Mouse (Mus musculus): Measurements from ENCODE around the gene Pign.

Pign gene

DNA sequence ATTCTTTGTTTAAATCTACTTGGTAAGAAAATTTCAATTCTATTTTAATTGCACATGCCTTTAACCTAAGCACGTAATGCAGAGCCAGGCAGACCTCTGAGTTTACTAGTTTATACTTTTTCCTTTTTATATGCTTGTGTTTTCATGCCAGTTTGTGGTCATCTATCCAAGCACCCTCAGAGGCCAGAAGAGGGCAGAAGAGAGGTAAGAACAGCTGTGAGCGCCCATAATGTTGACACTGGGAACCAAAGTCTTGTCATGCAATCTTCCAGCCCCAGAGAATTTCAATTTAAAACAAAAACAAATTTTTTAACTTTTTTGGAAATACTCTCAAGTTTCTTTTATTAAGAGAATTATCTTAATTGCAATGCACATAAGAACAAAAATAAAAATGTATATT lies 99.7 kb downstream of the Pign start:
- no peak for DNase-seq (ENCODE audit: low read depth, low spot score)

- no peak for DNase-seq (ENCODE audit: low read depth, low spot score)
These were observed 107.4 kb downstream of the Pign start for GRCm38 (mm10) chr1:105556078-105556477.

- no peak for DNase-seq (ENCODE audit: low read depth, low spot score)
These were observed 108.2 kb downstream of the Pign start for GRCm38 (mm10) chr1:105555192-105555718.

GRCm38 (mm10) chr1:105553130-105553529 lies 110.3 kb downstream of the Pign start:
- no peak for DNase-seq (ENCODE audit: low read depth, low spot score)

- DNase-seq (ENCODE audit: low read depth, low spot score) = no peak
These were observed 113.3 kb downstream of the Pign start for GRCm38 (mm10) chr1:105550163-105550562.

- DNase-seq (ENCODE audit: low read depth, low spot score) = no peak
These were observed 113.8 kb downstream of the Pign start for GRCm38 (mm10) chr1:105549648-105550047.

DNA sequence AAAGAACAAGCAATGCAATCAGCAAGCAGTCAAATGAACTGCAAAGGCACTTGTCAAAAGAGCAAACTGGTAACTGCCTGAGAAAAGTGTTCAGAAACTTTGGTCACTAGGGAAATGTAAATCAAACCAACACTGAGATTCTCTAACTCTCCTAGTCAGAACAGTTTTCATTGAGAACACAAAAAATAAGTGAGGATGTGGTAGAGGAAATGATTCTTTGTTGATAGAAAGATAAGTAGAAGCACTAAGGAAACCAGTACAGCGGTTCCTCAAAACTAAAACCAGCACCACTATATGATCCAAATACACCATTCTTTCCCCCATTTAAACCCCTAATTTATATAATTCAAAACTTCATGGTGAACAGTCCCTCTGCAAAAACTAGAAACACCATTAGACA lies 120.4 kb downstream of the Pign start:
- no peak for DNase-seq (ENCODE audit: low read depth, low spot score)

GRCm38 (mm10) chr1:105523768-105524167 lies 139.7 kb downstream of the Pign start:
- no peak for DNase-seq (ENCODE audit: low read depth, low spot score)

DNA sequence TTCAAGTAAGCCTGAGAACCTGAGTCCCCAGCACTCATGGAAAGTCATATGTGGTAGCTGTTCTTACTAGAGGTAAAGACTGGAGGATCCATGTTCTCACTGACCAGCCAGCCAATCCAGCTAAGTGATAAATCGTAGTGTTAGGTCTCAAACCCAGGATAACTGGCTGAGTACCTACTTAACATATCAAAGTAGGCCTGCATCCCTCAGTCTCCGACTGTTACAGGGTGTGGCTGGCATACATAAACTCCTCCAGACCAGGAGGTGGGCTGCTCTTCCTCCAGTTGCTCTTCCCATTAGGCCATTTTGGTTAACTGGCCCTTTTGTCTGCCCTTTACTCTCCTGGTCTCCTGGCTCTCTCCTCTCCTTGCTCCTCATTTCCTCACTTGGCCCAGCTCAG lies 141.2 kb downstream of the Pign start:
- no peak for DNase-seq (ENCODE audit: low read depth, low spot score)

DNA sequence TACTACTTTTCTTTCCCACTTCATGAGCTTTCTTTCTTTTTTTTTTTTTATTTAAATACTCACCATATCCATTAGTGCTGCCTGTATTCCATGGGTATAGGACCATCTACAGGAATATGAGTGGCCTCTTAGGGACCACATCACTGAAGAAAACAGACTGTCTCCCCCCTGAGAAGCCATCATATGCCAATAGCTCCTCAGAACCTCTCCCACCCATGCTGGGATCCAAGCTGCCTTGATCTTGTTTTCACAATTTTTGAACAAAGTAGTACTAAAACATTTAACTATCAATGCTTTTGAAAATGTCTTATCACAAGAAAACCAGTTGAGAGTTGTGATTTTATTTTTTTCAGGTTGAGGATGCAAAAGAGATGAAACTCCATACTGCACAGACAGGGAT lies 145.4 kb downstream of the Pign start:
- no peak for DNase-seq (ENCODE audit: low read depth, low spot score)

DNA sequence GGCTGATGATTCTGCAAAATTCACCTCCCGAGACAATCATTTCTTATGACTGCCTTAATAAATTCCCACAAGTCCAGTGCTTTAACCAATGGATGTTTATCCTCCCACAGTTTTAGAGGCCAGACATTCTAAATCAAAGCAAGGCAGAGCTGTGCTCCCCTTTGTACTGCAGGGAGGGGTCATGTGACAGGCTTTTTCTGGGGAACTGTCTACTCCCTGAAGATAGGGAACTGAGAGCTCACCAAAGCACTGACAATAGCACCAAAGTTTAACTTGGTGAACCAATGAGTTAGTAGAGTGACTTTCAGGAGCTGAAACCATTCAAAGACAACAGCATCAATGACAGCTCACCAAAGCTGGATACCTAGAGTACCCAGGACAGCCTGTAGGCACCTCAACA lies 156.4 kb downstream of the Pign start:
- no peak for DNase-seq (ENCODE audit: low read depth, low spot score)

- DNase-seq (ENCODE audit: low read depth, low spot score) = no peak
These were observed 170.9 kb downstream of the Pign start for GRCm38 (mm10) chr1:105492626-105493025.

- no peak for DNase-seq (ENCODE audit: low read depth, low spot score)
These were observed 174.0 kb downstream of the Pign start for GRCm38 (mm10) chr1:105489456-105489855.

- no peak for DNase-seq (ENCODE audit: low read depth, low spot score)
These were observed 176.4 kb downstream of the Pign start for GRCm38 (mm10) chr1:105487037-105487436.

Measured in brain, embryonic 18.5 days (tissue).